In genomic region chr8:47376651-47377050, GRCm38 (mm10) we compare ENCODE assay signal across 14 mouse cellular contexts.
"Had no signal": no experiment of that assay in that cellular context is flagged by ENCODE, and none has a peak within 500 bp of the region (broad histone marks: within the 10 kb centered on the region; RNA-seq: fewer than 3 reads in every experiment).

No protein-coding gene starts in this region.

- DNase-seq: cerebellum, adult 9-11 months; cerebellum, postnatal 10 days; cerebellum, postnatal 14 days; cerebellum, postnatal 25 days; cerebellum, postnatal 36 days; embryo, embryonic 11 days; forebrain, postnatal 0 days; gastrocnemius, adult 2 months; gastrocnemius, postnatal 10 days; gastrocnemius, postnatal 14 days; gastrocnemius, postnatal 25 days; gastrocnemius, postnatal 36 days; heart, adult 18-20 months; heart, adult 2 months had no signal
